Mouse (Mus musculus): ENCODE results near the gene Lrrc29.

Gene Lrrc29

GRCm38 (mm10) chr8:105326141-105326672 is at the start of gene Lrrc29, which contains the start of gene Tmem208:
TSS of gene Lrrc29 (minus strand) at chr8:105326278.
TSS of gene Tmem208 (plus strand) at chr8:105326354.
- DNase-seq (ENCODE audit: low spot score), result peak; percentile 97

GRCm38 (mm10) chr8:105374513-105374966 is 48.5 kb upstream of the Lrrc29 start:
- peak; percentile 36 for DNase-seq (ENCODE audit: low spot score)

GRCm38 (mm10) chr8:105373032-105373431 is 47.0 kb upstream of the Lrrc29 start, which contains the start of gene Plekhg4:
TSS of gene Plekhg4 (plus strand) at chr8:105373274.
- no peak for DNase-seq (ENCODE audit: low spot score)

DNA sequence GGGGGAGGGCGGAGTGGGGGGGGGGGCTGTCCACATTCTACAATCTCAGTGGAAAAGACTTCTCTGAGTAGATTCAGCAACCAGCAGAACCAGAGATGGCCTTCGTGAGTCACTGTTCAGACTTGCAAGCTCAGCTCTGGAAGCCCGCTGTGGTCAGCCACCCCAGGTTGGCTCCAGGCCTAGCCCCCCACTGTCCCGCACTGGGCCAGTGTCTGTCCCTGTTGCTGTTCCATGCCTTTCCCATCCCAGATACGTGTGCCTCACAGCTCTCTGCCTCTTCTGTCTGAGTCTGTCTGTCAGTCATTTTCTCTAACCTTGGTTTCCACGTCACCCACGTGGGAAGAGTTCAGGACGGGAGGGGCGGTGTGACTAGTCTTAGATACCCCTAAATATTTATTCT is 46.4 kb upstream of the Lrrc29 start:
- no peak for DNase-seq (ENCODE audit: low spot score)

- DNase-seq (ENCODE audit: low spot score), result no peak
Observed at GRCm38 (mm10) chr8:105367107-105367506, 41.0 kb upstream of the Lrrc29 start.

DNA sequence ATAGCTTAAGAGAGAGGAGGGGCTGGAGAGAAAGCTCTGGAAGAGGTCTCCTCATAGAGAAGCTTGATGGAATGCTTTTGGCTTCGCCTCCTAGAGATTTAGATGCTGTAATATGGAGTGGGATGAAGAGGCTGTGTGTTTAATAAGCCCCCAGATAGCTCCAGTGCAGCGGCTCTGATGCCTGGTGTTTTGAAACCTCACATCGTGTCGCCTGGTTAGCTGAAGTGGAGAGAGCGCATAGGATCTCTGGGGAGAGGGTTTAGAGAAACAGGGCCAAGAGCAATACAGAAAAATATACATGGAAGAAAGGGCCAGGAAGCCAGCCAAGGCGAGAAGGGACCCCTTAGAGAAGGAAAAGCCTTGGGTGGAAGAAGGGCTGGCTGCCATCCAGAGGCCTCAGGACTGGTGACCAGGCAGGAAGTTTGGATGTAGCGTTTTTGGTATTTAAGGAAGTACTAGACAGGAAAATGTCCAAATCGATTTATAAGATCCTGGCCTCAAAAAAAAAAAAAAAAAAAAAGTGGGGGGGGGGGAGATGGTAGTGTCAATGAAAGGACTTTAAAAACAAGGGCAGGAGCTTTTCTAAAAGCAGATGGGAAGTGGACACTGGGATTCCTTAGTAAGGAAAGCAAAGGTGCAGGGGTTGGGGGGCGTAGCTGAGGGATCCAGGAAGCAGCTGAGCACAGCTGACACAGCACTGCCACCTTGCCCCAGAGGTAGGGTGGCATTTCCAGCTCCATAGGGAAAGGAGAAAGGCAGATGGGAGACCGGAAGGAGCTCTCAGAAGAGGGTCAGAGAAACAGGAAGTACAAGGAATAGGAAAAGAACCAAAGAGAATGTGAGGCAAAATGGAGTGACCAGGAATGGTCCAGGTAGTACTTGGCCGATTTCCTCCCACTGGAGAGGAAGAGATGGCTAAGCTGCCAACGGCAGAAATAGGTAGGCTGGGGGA is 35.9 kb upstream of the Lrrc29 start:
- DNase-seq (ENCODE audit: low spot score), result no peak

DNA sequence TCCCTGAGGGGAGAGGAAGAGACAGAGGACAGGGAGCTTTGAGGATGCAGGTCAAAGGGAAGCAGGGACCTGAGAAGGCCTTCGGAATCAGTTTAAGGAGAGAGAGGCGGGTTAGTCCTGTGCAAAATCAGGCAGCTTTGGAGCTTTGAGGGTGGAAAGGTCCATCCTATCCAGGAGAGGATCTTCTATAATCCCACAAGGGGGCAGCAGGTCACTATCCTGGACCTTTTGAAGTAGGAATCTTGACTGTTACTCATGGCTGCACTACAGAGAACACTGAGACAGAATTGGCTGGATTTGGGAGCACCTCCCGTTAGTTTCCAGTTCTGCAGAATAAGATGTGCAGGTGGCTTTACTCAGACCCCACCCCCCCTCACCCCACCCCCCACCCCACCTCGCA is 33.6 kb upstream of the Lrrc29 start:
- no peak for DNase-seq (ENCODE audit: low spot score)

DNA sequence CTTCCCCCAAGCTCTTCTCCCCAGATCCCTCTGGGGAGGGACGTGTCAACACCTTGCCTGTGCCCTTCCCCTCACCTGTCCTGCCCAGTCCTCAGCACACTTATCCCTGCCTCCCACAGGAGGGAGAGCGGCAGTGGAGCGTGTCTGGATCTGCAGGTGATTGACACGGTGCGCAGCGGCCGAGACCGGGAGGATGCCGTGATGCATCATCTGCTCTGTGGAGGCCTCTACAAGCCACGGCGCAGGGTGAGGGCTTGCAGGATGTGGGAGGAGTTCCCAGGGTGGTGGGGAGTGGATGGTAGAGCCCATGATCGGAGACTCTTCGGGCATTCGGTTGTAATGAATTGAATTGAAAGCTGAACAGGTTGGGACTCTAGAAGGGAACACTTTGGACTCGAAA is 33.1 kb upstream of the Lrrc29 start:
- DNase-seq (ENCODE audit: low spot score), result no peak

GRCm38 (mm10) chr8:105356681-105357080 is 30.6 kb upstream of the Lrrc29 start:
- DNase-seq (ENCODE audit: low spot score), result no peak

DNA sequence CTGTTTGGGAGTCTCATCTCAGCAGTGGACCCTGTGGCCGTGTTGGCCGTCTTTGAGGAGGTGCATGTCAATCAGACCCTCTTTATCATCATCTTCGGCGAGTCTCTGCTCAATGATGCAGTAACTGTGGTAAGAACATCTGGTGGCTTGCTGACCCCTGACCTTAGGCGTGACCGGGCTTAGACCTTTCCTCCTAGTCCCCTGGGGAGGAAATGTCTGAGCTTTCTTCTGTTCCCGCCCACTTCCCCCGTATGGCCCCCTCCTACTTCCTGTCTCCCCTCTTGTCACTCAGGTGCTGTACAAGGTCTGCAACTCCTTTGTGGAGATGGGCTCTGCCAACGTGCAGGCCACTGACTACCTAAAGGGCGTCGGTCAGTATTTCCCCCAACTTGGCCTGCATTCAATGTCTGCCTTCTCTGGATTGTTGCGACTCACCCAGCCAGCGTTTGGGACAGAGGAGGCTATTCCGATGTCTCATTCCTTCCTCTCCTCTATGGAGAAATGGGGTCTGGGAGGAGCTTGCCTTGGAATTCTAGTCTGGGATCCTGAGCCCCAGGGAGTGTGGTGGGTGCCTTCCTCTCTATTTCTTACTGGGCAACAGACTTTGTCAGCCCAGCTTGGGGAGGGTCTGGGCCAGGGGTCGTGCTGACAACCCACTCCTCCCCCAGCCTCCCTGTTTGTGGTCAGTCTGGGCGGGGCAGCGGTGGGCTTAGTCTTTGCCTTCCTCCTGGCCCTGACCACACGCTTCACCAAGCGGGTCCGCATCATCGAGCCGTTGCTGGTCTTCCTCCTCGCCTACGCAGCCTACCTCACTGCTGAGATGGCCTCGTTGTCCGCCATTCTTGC is 29.3 kb upstream of the Lrrc29 start:
- DNase-seq (ENCODE audit: low spot score), result no peak

GRCm38 (mm10) chr8:105354549-105354948 is 28.5 kb upstream of the Lrrc29 start:
- no peak for DNase-seq (ENCODE audit: low spot score)

- no peak for DNase-seq (ENCODE audit: low spot score)
Observed at GRCm38 (mm10) chr8:105353583-105354135, 27.6 kb upstream of the Lrrc29 start.

- no peak for DNase-seq (ENCODE audit: low spot score)
Observed at GRCm38 (mm10) chr8:105350186-105350585, 24.1 kb upstream of the Lrrc29 start.

DNA sequence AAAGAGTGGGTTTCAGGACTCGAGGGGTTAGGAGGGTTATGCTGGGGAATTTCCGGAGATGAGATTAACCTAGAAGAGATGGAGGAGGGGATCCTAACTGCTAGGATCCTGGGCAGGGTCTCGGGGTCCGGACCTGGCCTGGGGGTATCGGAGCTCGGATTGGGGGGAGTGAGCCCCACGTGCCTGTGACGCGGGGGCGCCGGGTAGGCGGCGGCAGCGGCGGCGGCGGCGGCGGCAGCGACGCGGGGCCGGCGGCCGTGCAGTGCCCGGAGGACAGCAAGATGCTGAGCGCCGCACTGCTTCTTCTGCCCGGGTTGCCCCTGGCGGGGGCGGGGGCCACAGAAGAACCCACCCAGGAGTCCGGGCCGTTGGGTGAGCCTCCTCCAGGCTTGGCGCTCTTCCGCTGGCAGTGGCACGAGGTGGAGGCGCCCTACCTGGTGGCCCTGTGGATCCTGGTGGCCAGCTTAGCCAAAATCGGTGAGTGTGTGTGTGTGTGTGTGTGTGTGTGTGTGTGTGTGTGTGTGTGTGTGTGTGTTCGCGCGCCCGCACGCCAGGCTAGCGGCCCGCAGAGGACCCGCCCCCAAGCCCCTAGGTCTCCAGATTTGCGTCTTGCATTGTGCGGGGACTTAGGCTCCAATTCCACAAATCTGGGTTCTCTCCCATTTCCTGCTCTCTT is 23.2 kb upstream of the Lrrc29 start:
- no peak for DNase-seq (ENCODE audit: low spot score)

DNA sequence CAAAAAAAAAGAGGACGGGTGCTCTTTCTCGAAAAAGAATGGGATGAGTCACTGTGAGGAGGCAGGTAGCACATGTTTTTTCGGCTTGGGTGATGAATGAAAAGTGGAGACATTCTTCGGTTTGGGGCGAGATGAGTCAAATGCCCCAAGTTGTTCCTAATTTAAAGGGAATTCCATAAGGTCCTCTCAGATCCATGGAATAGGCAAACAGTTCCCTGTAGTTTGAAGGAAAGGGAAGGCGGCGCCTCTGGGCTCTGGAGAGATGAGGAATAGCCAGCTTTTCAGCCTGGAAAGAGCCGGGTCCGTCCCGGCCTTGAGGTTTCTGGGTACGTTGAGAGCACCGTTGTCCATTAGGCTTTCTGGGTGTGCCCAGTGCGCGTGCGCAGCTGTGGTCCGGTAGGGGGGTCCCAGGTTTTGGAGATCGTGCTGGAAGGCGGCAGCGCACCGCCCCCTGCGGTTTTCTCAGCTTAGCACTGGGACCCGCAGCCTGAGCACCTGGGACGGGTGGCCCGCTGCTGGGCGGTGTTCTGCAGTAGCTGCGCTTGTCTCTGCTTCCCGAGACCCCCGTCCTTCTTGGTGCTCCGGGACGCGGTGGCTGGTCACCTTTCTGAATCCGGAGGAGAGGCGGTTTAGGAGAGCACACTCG is 22.5 kb upstream of the Lrrc29 start, which contains the start of gene Slc9a5:
Slc9a5 (plus strand) TSS at position 394 of the 646 bp plus-strand sequence.
- DNase-seq (ENCODE audit: low spot score), result no peak

GRCm38 (mm10) chr8:105347428-105348221 is 21.5 kb upstream of the Lrrc29 start, which contains the start of gene Fhod1:
TSS of gene Fhod1 (minus strand) at chr8:105347953.
- peak; percentile 89 for DNase-seq (ENCODE audit: low spot score)

DNA sequence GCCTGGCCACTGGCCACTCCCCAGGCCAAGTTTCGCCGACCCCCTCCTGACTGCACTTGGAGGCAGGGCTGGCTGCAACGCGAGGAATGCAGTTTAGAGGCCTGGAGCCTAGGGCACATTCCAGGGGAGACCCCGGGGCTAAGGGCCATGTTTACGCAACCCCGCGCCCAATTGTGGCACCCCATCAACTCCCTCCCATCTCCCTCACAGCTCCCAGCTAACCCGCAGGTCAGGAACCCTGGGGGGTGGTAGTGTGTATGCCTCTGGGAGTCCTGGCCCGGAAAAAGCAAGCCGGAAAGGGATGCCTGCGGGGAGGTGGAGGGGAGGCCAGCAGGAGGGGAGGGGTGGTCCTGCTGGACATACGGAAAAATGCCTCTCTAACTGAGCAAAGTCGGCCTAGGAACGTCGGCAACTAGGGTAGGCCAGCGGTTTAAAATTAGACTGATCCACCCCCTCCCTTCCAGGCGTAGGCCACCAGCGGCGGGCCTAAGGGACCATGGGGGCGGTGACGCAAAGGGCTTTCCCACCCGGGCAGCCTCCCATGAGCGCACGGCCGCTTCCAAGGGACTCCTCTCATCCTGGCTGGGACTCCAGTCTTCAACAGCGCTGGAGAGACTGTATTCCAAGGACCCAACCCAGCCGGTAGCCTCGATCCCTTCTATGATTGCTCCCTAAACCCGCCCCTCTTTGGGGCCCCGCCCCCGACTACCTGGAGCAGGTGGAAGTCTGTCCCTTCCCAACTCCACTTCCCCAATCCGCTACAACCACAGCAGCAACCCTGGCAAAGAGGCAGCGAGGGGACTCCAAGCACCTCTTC is 20.7 kb upstream of the Lrrc29 start:
- DNase-seq (ENCODE audit: low spot score), result no peak

DNA sequence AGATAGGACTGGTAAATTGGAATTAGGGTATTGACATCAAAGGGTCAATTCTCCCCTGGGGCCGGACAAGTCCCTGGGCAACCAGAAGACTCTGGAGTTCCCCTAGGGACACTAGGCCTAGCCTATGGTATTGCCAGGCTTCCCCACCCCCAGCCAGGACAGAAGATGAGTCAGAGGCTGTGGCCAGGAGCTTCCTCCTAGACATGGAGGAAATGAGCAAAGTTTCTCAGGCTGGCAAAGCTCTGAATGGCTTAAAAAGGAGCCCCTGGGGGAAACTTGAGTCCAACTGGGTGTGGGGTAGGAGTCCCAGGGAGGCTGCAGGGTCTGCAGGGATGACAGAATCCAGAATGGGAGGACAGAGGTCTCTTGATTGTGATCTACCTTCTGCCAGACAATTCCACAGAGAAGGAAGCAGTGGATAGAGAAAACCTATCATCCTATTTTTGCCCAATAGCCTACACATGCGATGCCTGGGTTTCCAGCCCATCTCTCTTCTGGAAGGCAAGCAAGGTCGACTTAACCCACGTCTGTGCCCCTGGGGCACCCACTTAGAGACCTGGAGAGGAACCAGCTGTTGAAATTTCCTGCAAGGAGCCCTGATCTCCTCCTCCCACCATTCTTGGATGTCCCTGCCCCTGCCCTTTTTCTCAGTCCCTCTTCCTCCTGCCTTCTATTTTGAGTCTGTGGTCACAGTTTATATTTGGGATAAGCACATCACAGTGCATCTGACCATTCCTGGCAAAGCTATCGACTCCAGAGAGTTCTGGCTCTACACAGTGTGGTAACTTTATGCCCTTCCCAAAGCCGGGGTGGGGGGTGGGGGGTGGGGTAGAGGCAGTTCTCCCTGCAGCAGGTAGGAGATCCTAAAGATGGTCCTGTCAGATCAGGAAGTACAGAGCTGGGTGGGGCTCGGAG is 19.2 kb upstream of the Lrrc29 start:
- DNase-seq (ENCODE audit: low spot score), result no peak
